Mouse (Mus musculus) neural tube, embryonic 11.5 days (tissue): ENCODE data around the gene Nup188. TPM values are rescaled to one million over a fixed set of nuclear protein-coding genes. Genes with fewer than 3 reads are reported as not detected.

Experiments used
- ATAC-seq: fragments of 200-750 bp; cut with Nextera tagmentation; 2 replicates; pipeline ENCODE4 v1.8.0; 2017; ENCODE audit warnings: moderate number of reproducible peaks, mild to moderate bottlenecking, moderate TSS enrichment, moderate library complexity; ENCODE audit not compliant: insufficient read depth, low FRiP score, low TSS enrichment
- DNase-seq: peaks from one replicate; pipeline ENCODE4 v3.0.0-alpha.2; 2015; ENCODE audit warnings: low spot score
- H3K27ac ChIP-seq: fragments of 300-500 bp; sonication (generic); 2 replicates; pipeline ENCODE4 v1.5.1; 2014; ENCODE audit warnings: low read depth, mild to moderate bottlenecking, low read length
- H3K27me3 ChIP-seq: fragments of 300-500 bp; sonication (generic); 2 replicates; pipeline ENCODE4 v1.6.1; 2014; ENCODE audit warnings: mild to moderate bottlenecking, low read length, mixed read lengths; ENCODE audit not compliant: control insufficient read depth, insufficient read depth
- H3K36me3 ChIP-seq: fragments of 300-500 bp; sonication (generic); 2 replicates; pipeline ENCODE4 v1.6.1; 2014; ENCODE audit warnings: mild to moderate bottlenecking, low read length, moderate library complexity, mixed read lengths; ENCODE audit not compliant: control insufficient read depth, insufficient read depth
- H3K4me1 ChIP-seq: fragments of 300-500 bp; sonication (generic); 2 replicates; pipeline ENCODE4 v1.6.1; 2014; ENCODE audit warnings: low read length, mixed read lengths; ENCODE audit not compliant: control insufficient read depth, insufficient read depth
- H3K4me2 ChIP-seq: fragments of 300-500 bp; sonication (generic); 2 replicates; pipeline ENCODE4 v1.6.1; 2014; ENCODE audit warnings: low read depth, mild to moderate bottlenecking, moderate library complexity
- H3K4me3 ChIP-seq: fragments of 300-500 bp; sonication (generic); 2 replicates; pipeline ENCODE4 v1.5.1; 2014; ENCODE audit warnings: low read depth, low read length
- H3K9ac ChIP-seq: fragments of 300-500 bp; sonication (generic); 2 replicates; pipeline ENCODE4 v1.6.1; 2014; ENCODE audit warnings: mild to moderate bottlenecking, low read length
- H3K9me3 ChIP-seq: fragments of 300-500 bp; sonication (generic); 2 replicates; pipeline ENCODE4 v1.6.1; 2016; ENCODE audit warnings: low read length; ENCODE audit not compliant: control insufficient read depth
- WGBS: fragments of 180-500 bp; shearing (Covaris S2); extraction: QIAGEN DNeasy Blood & Tissue Kit; methylation state at CpG from one replicate; pipeline ENCODE4 v1.1.7; 2014; 5-methylcytosine and 5-hydroxymethylcytosine counted together
- polyA plus RNA-seq: library from polyadenylated mRNA; unstranded; fragments of >200 nt; fragmentation: Nextera tagmentation; extraction: Ambion mirVana; gene quantifications from 2 replicates; pipeline ENCODE4 v1.2.1, GENCODE M21; 2014

Nup188 gene
- polyA plus RNA-seq, 1 experiment from 2014 or later = 60.0 TPM

GRCm38 (mm10) chr2:30299966-30300365 lies 13.8 kb downstream of the Nup188 start:
- DNase-seq (no peak), ATAC-seq (no peak)
- Histone ChIP-seq H3K36me3 (peaks cover 15% of the 10 kb centered on the region), H3K27me3 (no peaks in the 10 kb centered on the region), H3K4me3 (no peak overlapping the region), H3K9me3 (no peaks in the 10 kb centered on the region), H3K27ac (no peak overlapping the region), H3K9ac (no peak overlapping the region), H3K4me1 (no peaks in the 10 kb centered on the region), H3K4me2 (no peak overlapping the region)
- 94% methylated on average over 5 of the region's 5 CpGs for WGBS

DNA sequence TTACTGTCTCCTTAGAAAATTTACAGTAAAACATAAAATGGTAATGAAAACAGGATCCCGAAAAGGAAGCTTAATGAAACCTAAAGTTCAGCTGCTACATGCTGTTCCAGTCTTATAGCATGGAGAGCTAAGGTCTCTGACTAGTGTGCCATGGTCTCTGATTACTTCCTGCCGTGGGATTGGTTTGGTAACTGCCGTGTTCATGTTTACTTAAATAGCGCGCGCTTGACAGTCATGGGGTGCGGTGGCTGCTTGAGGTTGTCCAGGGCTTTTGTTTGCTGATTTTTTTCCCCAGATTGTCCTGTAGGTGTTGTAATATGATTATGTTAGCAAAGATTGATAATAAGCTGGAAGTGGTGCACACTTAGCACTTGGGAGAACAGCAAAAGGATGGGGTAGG lies 19.9 kb downstream of the Nup188 start:
- WGBS = 94% methylated on average over 7 of the region's 7 CpGs
- H3K9ac ChIP-seq = no peak overlapping the region
- peaks cover 20% of the 10 kb centered on the region for H3K36me3 ChIP-seq
- H3K9me3 ChIP-seq = no peaks in the 10 kb centered on the region
- H3K27me3 ChIP-seq = no peaks in the 10 kb centered on the region
- no peak overlapping the region for H3K4me2 ChIP-seq
- no peak for ATAC-seq
- H3K27ac ChIP-seq = no peak overlapping the region
- no peaks in the 10 kb centered on the region for H3K4me1 ChIP-seq
- no peak overlapping the region for H3K4me3 ChIP-seq
- no peak for DNase-seq

DNA sequence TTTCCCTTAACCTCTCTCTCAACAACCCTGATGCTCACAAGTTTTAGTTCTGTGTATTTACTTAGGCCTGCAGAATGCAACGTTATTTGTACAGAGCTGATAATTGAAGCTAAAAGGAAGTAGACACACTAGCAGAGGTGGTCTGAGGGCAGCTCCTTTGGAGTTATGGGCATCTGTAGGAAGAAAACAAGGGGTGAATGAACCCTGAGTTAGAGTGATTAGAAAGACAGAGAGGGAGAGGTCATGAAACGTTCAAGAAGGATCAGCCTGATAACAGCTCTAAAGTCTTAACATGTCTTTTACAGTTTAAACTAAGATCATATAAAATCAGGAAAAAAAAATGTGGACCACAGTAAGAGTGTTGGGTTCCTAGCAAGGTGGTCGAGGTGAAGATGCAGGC lies 23.2 kb downstream of the Nup188 start:
- Histone ChIP-seq H3K36me3 (peaks cover 29% of the 10 kb centered on the region), H3K9me3 (no peaks in the 10 kb centered on the region), H3K4me2 (no peak overlapping the region), H3K4me1 (no peaks in the 10 kb centered on the region), H3K4me3 (no peak overlapping the region), H3K27me3 (no peaks in the 10 kb centered on the region), H3K9ac (no peak overlapping the region), H3K27ac (no peak overlapping the region)
- DNase-seq = no peak
- 94% methylated on average over 3 of the region's 3 CpGs for WGBS
- ATAC-seq = no peak

GRCm38 (mm10) chr2:30311481-30311880 lies 25.3 kb downstream of the Nup188 start:
- ATAC-seq (no peak), DNase-seq (no peak)
- H3K27me3 ChIP-seq = no peaks in the 10 kb centered on the region
- no peaks in the 10 kb centered on the region for H3K9me3 ChIP-seq
- 98% methylated on average over 2 of the region's 2 CpGs for WGBS
- no peak overlapping the region for H3K4me3 ChIP-seq
- H3K9ac ChIP-seq = no peak overlapping the region
- no peak overlapping the region for H3K27ac ChIP-seq
- no peak overlapping the region for H3K4me2 ChIP-seq
- H3K4me1 ChIP-seq = no peaks in the 10 kb centered on the region
- H3K36me3 ChIP-seq = peaks cover 28% of the 10 kb centered on the region

- ATAC-seq (no peak), DNase-seq (no peak)
- WGBS = 96% methylated on average over 4 of the region's 4 CpGs
- Histone ChIP-seq H3K36me3 (peaks cover 32% of the 10 kb centered on the region), H3K4me2 (no peak overlapping the region), H3K4me3 (no peak overlapping the region), H3K4me1 (no peaks in the 10 kb centered on the region), H3K9me3 (no peaks in the 10 kb centered on the region), H3K9ac (no peak overlapping the region), H3K27ac (no peak overlapping the region), H3K27me3 (no peaks in the 10 kb centered on the region)
These were observed 29.9 kb downstream of the Nup188 start for GRCm38 (mm10) chr2:30316136-30316535.

DNA sequence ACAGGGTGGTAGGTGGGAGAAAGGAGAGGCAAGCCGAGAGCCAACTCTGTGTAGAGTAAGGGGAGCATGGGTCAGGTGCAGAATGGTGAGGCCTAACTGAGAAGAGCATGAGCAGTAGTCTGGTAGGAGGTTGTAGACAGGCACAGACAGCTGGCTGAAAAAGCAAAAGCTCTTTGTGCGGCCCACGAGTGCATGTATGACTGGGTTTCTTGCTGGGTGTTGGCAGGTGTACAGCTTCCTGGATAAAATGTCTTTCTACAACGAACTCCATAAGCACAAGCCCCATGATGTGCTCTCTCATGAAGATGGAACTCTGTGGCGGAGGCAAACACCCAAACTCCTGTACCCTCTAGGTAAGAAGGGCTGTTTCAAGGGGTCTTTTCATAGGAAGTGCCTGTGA lies 30.8 kb downstream of the Nup188 start:
- no peak overlapping the region for H3K4me3 ChIP-seq
- WGBS = 95% methylated on average over 5 of the region's 5 CpGs
- no peak overlapping the region for H3K27ac ChIP-seq
- no peaks in the 10 kb centered on the region for H3K9me3 ChIP-seq
- H3K36me3 ChIP-seq = peaks cover 37% of the 10 kb centered on the region
- no peaks in the 10 kb centered on the region for H3K4me1 ChIP-seq
- ATAC-seq (no peak), DNase-seq (no peak)
- H3K27me3 ChIP-seq = no peaks in the 10 kb centered on the region
- no peak overlapping the region for H3K4me2 ChIP-seq
- no peak overlapping the region for H3K9ac ChIP-seq

- Histone ChIP-seq H3K27me3 (no peaks in the 10 kb centered on the region), H3K36me3 (peaks cover 41% of the 10 kb centered on the region), H3K4me3 (no peak overlapping the region), H3K9ac (no peak overlapping the region), H3K4me1 (no peaks in the 10 kb centered on the region), H3K27ac (no peak overlapping the region), H3K4me2 (no peak overlapping the region), H3K9me3 (no peaks in the 10 kb centered on the region)
- DNase-seq (no peak), ATAC-seq (no peak)
- WGBS = 90% methylated on average over 4 of the region's 4 CpGs
These were observed 33.1 kb downstream of the Nup188 start for GRCm38 (mm10) chr2:30319260-30319659.

DNA sequence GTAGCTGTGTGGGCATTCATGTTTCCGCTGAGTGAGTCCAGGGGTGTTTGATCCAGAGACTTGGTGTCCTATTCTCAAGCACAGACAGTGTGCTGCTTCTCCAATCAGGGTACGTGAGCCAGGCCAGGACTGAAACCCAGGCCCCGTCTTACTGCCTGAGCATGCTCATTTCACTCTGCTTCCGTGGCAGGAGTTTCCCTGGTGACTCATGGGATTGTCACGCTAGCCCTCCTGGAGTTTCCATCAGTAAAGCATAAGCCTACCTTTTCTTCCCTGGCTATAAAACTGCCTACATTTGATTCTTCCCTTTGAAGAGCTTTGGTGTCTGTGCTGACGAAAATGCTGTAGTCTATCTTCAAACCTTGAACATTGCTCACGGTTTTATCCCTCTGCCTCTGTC lies 36.9 kb downstream of the Nup188 start:
- H3K9me3 ChIP-seq = no peaks in the 10 kb centered on the region
- peaks cover 36% of the 10 kb centered on the region for H3K36me3 ChIP-seq
- no peak overlapping the region for H3K4me3 ChIP-seq
- no peaks in the 10 kb centered on the region for H3K4me1 ChIP-seq
- H3K27me3 ChIP-seq = no peaks in the 10 kb centered on the region
- WGBS = 89% methylated on average over 7 of the region's 7 CpGs
- DNase-seq (no peak), ATAC-seq (no peak)
- no peak overlapping the region for H3K4me2 ChIP-seq
- no peak overlapping the region for H3K9ac ChIP-seq
- no peak overlapping the region for H3K27ac ChIP-seq

GRCm38 (mm10) chr2:30325296-30325695 lies 39.1 kb downstream of the Nup188 start:
- Histone ChIP-seq H3K36me3 (peaks cover 43% of the 10 kb centered on the region), H3K4me1 (no peaks in the 10 kb centered on the region), H3K4me2 (no peak overlapping the region), H3K9ac (no peak overlapping the region), H3K27ac (no peak overlapping the region), H3K9me3 (no peaks in the 10 kb centered on the region), H3K27me3 (no peaks in the 10 kb centered on the region), H3K4me3 (no peak overlapping the region)
- ATAC-seq (no peak), DNase-seq (no peak)
- 94% methylated on average over 5 of the region's 5 CpGs for WGBS
